8 mouse cellular contexts compared by ENCODE assay signal in genomic region chr3:90264687-90265033, GRCm38 (mm10). TPM values are rescaled to one million over a fixed set of nuclear protein-coding genes. Genes with fewer than 3 reads are reported as not detected.
DNase-seq lines count a peak whose midpoint lies in the region; ATAC-seq and TF ChIP-seq lines count a peak whose summit lies in the region.

No protein-coding gene starts in this region.

- WGBS in embryonic facial prominence, embryonic 13.5 days: 35% methylated on average over 10 of the region's 10 CpGs
- WGBS in intestine, embryonic 16.5 days: 36% methylated on average over 10 of the region's 10 CpGs
- WGBS in neural tube, embryonic 14.5 days: 37% methylated on average over 10 of the region's 10 CpGs

- no peaks in the 10 kb centered on the region for H3K27me3 ChIP-seq in embryonic facial prominence, embryonic 13.5 days
- H3K27me3 ChIP-seq in intestine, embryonic 16.5 days (replicated peaks; ENCODE audit: control insufficient read depth, insufficient read depth, low read length): no peaks in the 10 kb centered on the region
- no peaks in the 10 kb centered on the region for H3K27me3 ChIP-seq in neural tube, embryonic 14.5 days (ENCODE audit: control insufficient read depth, insufficient read depth, low read length)

- intact Hi-C loops in left cerebral cortex, postnatal 36 days (cut with DNase I): loop anchor here (10.0 kb wide), 1 partner anchor 110 kb away; no protein-coding TSS in a partner anchor

- H3K27ac ChIP-seq in layer of hippocampus, adult 2 months: peak overlapping the region; percentile 98
- H3K27ac ChIP-seq in embryonic facial prominence, embryonic 13.5 days: peak overlapping the region; percentile 95
- H3K27ac ChIP-seq in intestine, embryonic 16.5 days (ENCODE audit: low read length): peak overlapping the region; percentile 98; the same call in 1 of the 2 replicates
- H3K27ac ChIP-seq in neural tube, embryonic 14.5 days (ENCODE audit: low read depth, low read length): peak overlapping the region; percentile 93

- ATAC-seq in embryonic facial prominence, embryonic 13.5 days (ENCODE audit: insufficient number of reproducible peaks, insufficient read depth, low FRiP score, low TSS enrichment, low read depth): no peak
- no peak for ATAC-seq in intestine, embryonic 16.5 days
- ATAC-seq in neural tube, embryonic 14.5 days (ENCODE audit: low read depth): no peak

- H3K4me1 ChIP-seq in embryonic facial prominence, embryonic 13.5 days: peaks cover 15% of the 10 kb centered on the region
- H3K4me1 ChIP-seq in intestine, embryonic 16.5 days (ENCODE audit: control insufficient read depth, insufficient read depth, low read length): peaks cover 8% of the 10 kb centered on the region
- H3K4me1 ChIP-seq in neural tube, embryonic 14.5 days (ENCODE audit: control insufficient read depth, insufficient read depth, low read length): peaks cover 7% of the 10 kb centered on the region

- H3K4me2 ChIP-seq in embryonic facial prominence, embryonic 13.5 days: peak overlapping the region; percentile 85
- peak overlapping the region; percentile 85 for H3K4me2 ChIP-seq in intestine, embryonic 16.5 days (ENCODE audit: low read depth, low read length)
- H3K4me2 ChIP-seq in neural tube, embryonic 14.5 days (ENCODE audit: low read depth, low read length): peak overlapping the region; percentile 65

- peak overlapping the region; percentile 85; the same call in 1 of the 2 replicates for H3K9ac ChIP-seq in embryonic facial prominence, embryonic 13.5 days
- peak overlapping the region; percentile 89 for H3K9ac ChIP-seq in intestine, embryonic 16.5 days (ENCODE audit: low read depth, low read length)
- H3K9ac ChIP-seq in neural tube, embryonic 14.5 days (replicated peaks; ENCODE audit: low read depth, low read length): peak overlapping the region; percentile 93

- no peaks in the 10 kb centered on the region for H3K9me3 ChIP-seq in embryonic facial prominence, embryonic 13.5 days
- no peaks in the 10 kb centered on the region for H3K9me3 ChIP-seq in intestine, embryonic 16.5 days (ENCODE audit: control insufficient read depth, low read length)
- no peaks in the 10 kb centered on the region for H3K9me3 ChIP-seq in neural tube, embryonic 14.5 days (ENCODE audit: control insufficient read depth, low read length)

- no peak for DNase-seq in layer of hippocampus, adult 2 months (ENCODE audit: low spot score in 2 of 2)
- no peak for DNase-seq in layer of hippocampus, postnatal 10 days (ENCODE audit: low spot score in 2 of 2)
- no peak for DNase-seq in left cerebral cortex, postnatal 36 days (ENCODE audit: low spot score in 2 of 2)
- DNase-seq in right cerebral cortex, postnatal 4 days: no peak
- DNase-seq in adrenal gland, adult (ENCODE audit: inconsistent age in 2 of 2, low spot score in 1 of 2): no peak

- TF ChIP-seq CTCF in layer of hippocampus, adult 2 months (conservative IDR thresholded peaks at IDR 0.05): no peak

- H3K4me3 ChIP-seq in layer of hippocampus, adult 2 months: peak overlapping the region; percentile 84
- peak overlapping the region; percentile 79 for H3K4me3 ChIP-seq in embryonic facial prominence, embryonic 13.5 days
- H3K4me3 ChIP-seq in intestine, embryonic 16.5 days (ENCODE audit: low read length): peak overlapping the region; percentile 83
- H3K4me3 ChIP-seq in neural tube, embryonic 14.5 days (ENCODE audit: low read depth, low read length): peak overlapping the region; percentile 86

- H3K36me3 ChIP-seq in embryonic facial prominence, embryonic 13.5 days: peaks cover 50% of the 10 kb centered on the region
- peaks cover 24% of the 10 kb centered on the region for H3K36me3 ChIP-seq in intestine, embryonic 16.5 days (ENCODE audit: control insufficient read depth, insufficient read depth, low read length)
- H3K36me3 ChIP-seq in neural tube, embryonic 14.5 days (ENCODE audit: control insufficient read depth, insufficient read depth, low read length): peaks cover 36% of the 10 kb centered on the region

RNA-seq across cellular contexts. Expression of gene Dennd4b, which starts 0.3 kb away (rescaled TPM):
- 10 to 100 TPM; 33.7 to 35.6 TPM for total RNA-seq in layer of hippocampus, adult 2 months (2021)
- 10 to 100 TPM; 23.1 to 28.8 TPM for total RNA-seq in layer of hippocampus, postnatal 10 days (2021)
- 4.9 and 5.6 TPM in 2 replicates for polyA plus RNA-seq in embryonic facial prominence, embryonic 13.5 days (2015; fragmentation: Nextera tagmentation; extraction: Ambion mirVana)
- 2.3 and 2.4 TPM in 2 replicates for polyA plus RNA-seq in intestine, embryonic 16.5 days (2015; fragmentation: Nextera tagmentation; extraction: Ambion mirVana)
- 7.3 and 8.5 TPM in 2 replicates for polyA plus RNA-seq in neural tube, embryonic 14.5 days (2014; fragmentation: Nextera tagmentation; extraction: Ambion mirVana)
- 10 to 100 TPM; 34.8 to 39.8 TPM for total RNA-seq in left cerebral cortex, postnatal 36 days (2021)

RNA-seq across cellular contexts. Expression of gene Crtc2, which starts 10.7 kb away (rescaled TPM):
- 10 to 100 TPM; 38.3 to 49.5 TPM for total RNA-seq in layer of hippocampus, adult 2 months (2021)
- 10 to 100 TPM; 29.8 to 34.6 TPM for total RNA-seq in layer of hippocampus, postnatal 10 days (2021)
- 25.9 and 26.9 TPM in 2 replicates for polyA plus RNA-seq in embryonic facial prominence, embryonic 13.5 days (2015; fragmentation: Nextera tagmentation; extraction: Ambion mirVana)
- 19.1 and 20.1 TPM in 2 replicates for polyA plus RNA-seq in intestine, embryonic 16.5 days (2015; fragmentation: Nextera tagmentation; extraction: Ambion mirVana)
- polyA plus RNA-seq in neural tube, embryonic 14.5 days (2014; fragmentation: Nextera tagmentation; extraction: Ambion mirVana): 11.6 and 12.6 TPM in 2 replicates
- 10 to 100 TPM; 34.1 to 38.1 TPM for total RNA-seq in left cerebral cortex, postnatal 36 days (2021)

RNA-seq across cellular contexts. Expression of gene Slc39a1, which starts 16.7 kb away (rescaled TPM):
- total RNA-seq in layer of hippocampus, adult 2 months (2021): 10 to 100 TPM; 42.5 to 45.5 TPM
- total RNA-seq in layer of hippocampus, postnatal 10 days (2021): 10 to 100 TPM; 48.6 to 52.3 TPM
- 86.2 and 92.6 TPM in 2 replicates for polyA plus RNA-seq in embryonic facial prominence, embryonic 13.5 days (2015; fragmentation: Nextera tagmentation; extraction: Ambion mirVana)
- 94.5 and 127 TPM in 2 replicates for polyA plus RNA-seq in intestine, embryonic 16.5 days (2015; fragmentation: Nextera tagmentation; extraction: Ambion mirVana)
- polyA plus RNA-seq in neural tube, embryonic 14.5 days (2014; fragmentation: Nextera tagmentation; extraction: Ambion mirVana): 41.2 and 46.0 TPM in 2 replicates
- total RNA-seq in left cerebral cortex, postnatal 36 days (2021): 10 to 100 TPM; 45.8 to 51.9 TPM

RNA-seq across cellular contexts. Expression of gene Creb3l4, which starts 21.3 kb away (rescaled TPM):
- not detected for total RNA-seq in layer of hippocampus, adult 2 months (2021)
- not detected for total RNA-seq in layer of hippocampus, postnatal 10 days (2021)
- polyA plus RNA-seq in embryonic facial prominence, embryonic 13.5 days (2015; fragmentation: Nextera tagmentation; extraction: Ambion mirVana): 8.9 and 9.1 TPM in 2 replicates
- 16.0 and 18.9 TPM in 2 replicates for polyA plus RNA-seq in intestine, embryonic 16.5 days (2015; fragmentation: Nextera tagmentation; extraction: Ambion mirVana)
- 1.3 and 2.4 TPM in 2 replicates for polyA plus RNA-seq in neural tube, embryonic 14.5 days (2014; fragmentation: Nextera tagmentation; extraction: Ambion mirVana)
- not detected for total RNA-seq in left cerebral cortex, postnatal 36 days (2021)

RNA-seq across cellular contexts. Expression of gene Gatad2b, which starts 28.3 kb away (rescaled TPM):
- total RNA-seq in layer of hippocampus, adult 2 months (2021): 100 to 1,000 TPM; 107 to 108 TPM
- 10 to 100 TPM; 79.6 to 94.1 TPM for total RNA-seq in layer of hippocampus, postnatal 10 days (2021)
- 19.0 and 24.5 TPM in 2 replicates for polyA plus RNA-seq in embryonic facial prominence, embryonic 13.5 days (2015; fragmentation: Nextera tagmentation; extraction: Ambion mirVana)
- 6.4 and 8.9 TPM in 2 replicates for polyA plus RNA-seq in intestine, embryonic 16.5 days (2015; fragmentation: Nextera tagmentation; extraction: Ambion mirVana)
- 14.3 and 21.6 TPM in 2 replicates for polyA plus RNA-seq in neural tube, embryonic 14.5 days (2014; fragmentation: Nextera tagmentation; extraction: Ambion mirVana)
- total RNA-seq in left cerebral cortex, postnatal 36 days (2021): 10 to 100 TPM; 85.1 to 97.8 TPM
